Mouse (Mus musculus): ENCODE measurements at regions not wholly inside any gene's neighbourhood (a gene's known extent, or its start where the extent isn't known, plus 50 kb on each side); places are given as distances from the start of the nearest gene placed in this dataset.
"Not testable (repeated sequence)": the region's sequence is repeated elsewhere in the genome, so short reads cannot be mapped to it uniquely, and the experiment has no call there.

DNA sequence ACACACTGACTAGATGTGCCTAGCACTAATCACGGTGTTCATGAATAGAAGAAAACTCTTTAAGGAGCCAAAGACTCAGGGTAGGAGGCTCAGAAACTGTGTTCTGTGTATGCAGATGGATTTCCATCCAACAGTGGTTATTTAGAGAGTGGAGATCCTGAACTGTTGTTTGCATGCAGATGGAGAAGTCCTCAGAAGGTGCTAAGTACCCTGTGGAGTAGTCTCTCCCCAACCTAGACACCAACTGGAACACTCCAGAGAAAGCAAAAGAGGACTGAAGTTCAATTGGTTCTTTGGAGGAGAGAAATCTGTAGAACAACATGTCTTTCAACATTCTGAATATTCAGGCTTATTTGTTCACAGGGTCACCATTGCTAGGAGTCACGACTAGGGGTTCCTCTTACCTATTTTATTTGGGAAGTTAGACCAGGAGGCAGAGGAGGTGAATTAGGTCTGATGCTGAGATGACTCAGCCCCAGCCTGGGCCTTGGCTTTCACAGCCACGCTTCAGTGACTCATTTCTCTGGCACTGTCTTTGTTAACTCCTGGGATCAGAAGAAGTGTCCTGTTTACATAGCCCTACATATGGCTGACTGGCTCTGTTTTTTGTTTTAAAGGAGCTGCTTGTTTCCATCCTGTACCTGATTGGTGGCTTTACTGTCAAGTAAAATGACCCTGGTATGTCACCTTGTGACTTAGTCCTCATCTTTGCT is 742.0 kb downstream of the Kcna4 start:
- DNase-seq (ENCODE audit: low read depth, low spot score), result no peak

GRCm38 (mm10) chr2:108033328-108034182 is 743.1 kb downstream of the Kcna4 start:
- DNase-seq (ENCODE audit: low read depth, low spot score), result no peak

DNA sequence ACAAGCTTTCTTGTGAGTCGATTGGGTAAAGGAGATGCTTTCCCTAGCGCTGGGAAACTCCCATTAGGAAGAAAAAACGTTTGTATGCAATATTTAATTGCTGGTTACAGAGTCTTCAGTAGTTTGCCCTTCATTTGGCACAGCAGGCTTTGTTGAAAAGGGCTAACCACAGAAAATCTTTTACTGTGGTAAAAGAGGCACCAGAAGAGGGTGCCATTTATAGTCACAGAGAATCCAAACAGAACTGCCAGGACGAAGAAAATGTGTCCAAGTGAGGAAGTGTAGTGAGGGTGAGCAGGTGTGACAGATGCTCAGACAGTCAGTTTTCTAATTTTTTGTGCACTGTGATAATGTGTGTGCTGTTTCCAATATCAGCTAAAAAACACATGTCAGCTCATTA is 744.4 kb downstream of the Kcna4 start:
- DNase-seq (ENCODE audit: low read depth, low spot score), result no peak

DNA sequence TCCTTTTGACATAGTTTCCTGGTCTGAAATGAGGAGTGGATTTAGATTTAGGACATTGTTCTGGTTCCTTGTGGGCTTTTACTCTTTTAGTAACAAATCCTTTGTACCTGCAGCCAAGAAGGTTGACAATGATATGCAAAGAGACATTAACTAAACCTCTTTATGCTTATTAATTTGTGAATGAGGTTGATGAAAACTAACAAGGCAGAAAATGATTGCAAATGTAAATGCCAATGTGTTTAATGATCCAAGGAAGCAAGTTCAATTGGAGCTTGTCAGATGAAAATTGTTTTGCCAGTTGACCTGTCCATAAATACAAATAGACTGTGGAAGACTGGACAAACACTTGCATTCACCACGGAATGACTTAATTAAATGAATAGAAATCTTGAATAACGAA is 751.6 kb downstream of the Kcna4 start:
- DNase-seq (ENCODE audit: low read depth, low spot score), result no peak

DNA sequence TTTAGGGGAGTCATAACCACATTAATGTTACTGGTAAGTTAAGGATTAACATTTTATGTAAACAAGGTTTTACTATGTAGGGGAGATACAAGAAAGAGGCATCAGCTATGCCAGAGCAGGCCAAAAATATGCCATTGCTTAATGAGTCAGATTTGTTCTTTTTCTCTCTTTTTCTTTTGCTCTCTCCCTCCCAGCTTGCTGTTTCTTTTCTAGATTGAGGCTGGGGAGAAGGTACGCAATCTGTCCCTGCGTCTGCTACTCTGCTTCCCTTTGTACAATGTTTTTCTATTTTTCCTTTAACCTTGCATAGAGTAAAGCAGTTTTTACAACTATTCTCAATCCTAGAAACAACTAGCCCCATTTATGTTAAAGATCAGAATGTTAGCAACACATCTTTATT is 754.4 kb downstream of the Kcna4 start:
- DNase-seq (ENCODE audit: low read depth, low spot score), result no peak

- DNase-seq (ENCODE audit: low read depth, low spot score), result no peak
Observed at GRCm38 (mm10) chr2:108045997-108046396, 755.6 kb downstream of the Kcna4 start.

- not testable (repeated sequence) for DNase-seq (ENCODE audit: low read depth, low spot score)
Observed at GRCm38 (mm10) chr2:108062751-108063150, 772.3 kb downstream of the Kcna4 start.

DNA sequence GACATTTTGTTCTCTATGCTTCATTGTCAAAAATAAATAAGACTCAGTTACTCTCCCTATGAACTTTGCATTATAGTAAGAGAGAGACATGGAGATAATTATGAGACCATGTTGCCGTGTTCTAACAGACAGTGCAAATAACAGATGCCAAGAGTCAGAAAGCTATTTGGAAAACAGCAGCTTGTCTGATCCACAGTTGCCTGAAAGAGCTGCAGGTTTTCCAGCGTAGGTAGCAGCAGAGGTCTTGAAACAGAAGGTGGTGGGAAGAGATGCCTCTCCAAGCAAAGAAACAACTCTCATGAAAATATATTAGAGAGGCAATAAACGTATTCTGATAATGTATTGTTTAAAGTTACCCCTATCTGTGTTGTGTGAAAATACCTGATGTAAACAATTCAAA is 793.5 kb downstream of the Kcna4 start:
- DNase-seq (ENCODE audit: low read depth, low spot score), result peak; percentile 19

- no peak for DNase-seq (ENCODE audit: low read depth, low spot score)
Observed at GRCm38 (mm10) chr2:108090266-108090665, 799.8 kb downstream of the Kcna4 start.

DNA sequence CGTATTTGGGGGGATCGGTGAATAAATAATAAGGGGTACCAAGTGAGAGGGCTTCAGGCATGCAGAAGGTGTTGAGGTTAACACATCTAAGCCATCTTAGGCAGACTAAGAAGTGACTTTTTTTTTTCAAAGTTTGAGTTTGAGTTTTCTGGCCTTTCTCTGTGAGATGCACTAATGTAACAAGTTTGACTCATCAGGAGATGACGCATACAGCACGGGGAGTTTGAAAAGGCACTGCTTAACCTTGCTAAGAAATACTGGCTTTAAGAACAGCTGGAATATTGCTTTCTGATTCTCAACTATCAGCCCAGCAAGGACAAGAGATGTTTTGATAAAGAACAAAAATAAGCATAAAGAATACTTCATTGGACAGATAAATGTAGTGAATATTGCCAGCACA is 806.6 kb downstream of the Kcna4 start:
- DNase-seq (ENCODE audit: low read depth, low spot score), result no peak

GRCm38 (mm10) chr2:108110140-108110539 is 819.7 kb downstream of the Kcna4 start:
- no peak for DNase-seq (ENCODE audit: low read depth, low spot score)

GRCm38 (mm10) chr2:108145694-108146093 is 855.3 kb downstream of the Kcna4 start:
- no peak for DNase-seq (ENCODE audit: low read depth, low spot score)

- DNase-seq (ENCODE audit: low read depth, low spot score), result no peak
Observed at GRCm38 (mm10) chr2:108148221-108148620, 857.8 kb downstream of the Kcna4 start.

- no peak for DNase-seq (ENCODE audit: low read depth, low spot score)
Observed at GRCm38 (mm10) chr2:108156189-108156588, 865.8 kb downstream of the Kcna4 start.

GRCm38 (mm10) chr2:108157731-108158130 is 867.3 kb downstream of the Kcna4 start:
- DNase-seq (ENCODE audit: low read depth, low spot score), result no peak

DNA sequence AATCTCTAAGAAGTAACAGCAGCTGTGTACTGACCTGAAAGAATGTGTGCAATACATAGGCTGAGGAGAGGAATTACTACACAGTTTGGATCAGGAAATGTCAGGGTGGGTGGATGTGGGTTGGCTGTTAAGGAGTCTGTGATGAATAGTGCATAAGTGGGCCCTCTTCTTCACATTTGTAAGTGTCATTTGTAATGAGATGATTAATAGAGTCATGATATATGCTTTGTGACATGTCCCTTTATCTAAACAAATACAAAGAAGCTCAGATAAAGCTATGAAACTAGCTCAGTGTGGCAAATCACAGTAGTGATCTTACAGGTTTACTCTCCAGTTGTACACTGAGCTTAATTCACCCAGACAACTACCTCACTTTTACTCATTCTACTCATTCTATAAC is 867.9 kb downstream of the Kcna4 start:
- DNase-seq (ENCODE audit: low read depth, low spot score), result no peak

DNA sequence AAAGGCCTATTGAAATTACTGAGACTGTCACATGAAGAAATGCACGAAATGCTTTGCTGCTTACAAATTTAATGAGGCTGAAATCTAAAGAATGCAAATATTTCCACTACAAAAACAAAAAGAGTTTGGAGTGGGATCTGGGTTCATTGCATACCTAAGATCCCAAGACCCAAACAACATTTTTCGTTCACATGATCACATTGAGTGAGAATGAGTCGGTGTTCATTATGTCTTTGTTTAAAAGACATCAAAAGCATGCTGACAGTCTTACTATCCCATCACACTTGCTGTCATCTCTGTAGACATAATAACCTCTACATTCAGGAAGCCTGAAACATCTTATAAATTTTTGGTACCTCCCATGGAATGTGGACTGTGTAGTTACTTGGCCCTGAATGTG is 870.4 kb downstream of the Kcna4 start:
- no peak for DNase-seq (ENCODE audit: low read depth, low spot score)

DNA sequence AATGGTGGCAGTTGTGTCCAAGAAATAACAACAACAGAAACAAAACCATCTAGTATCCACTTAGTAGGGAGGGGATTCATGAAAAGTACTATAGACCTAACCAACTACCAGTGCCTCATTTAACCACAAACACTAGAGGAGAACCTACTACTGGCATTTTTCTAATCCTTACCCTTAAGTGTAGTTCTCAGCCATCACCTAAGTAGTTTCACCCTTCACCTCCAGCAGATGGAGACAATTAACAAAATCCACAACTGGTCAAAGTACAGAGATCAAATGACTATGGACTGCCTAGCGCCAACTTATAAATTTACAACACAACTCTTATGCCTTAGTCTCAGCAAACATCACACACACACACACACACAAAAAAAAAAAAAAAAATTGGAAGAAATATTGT is 874.6 kb downstream of the Kcna4 start:
- no peak for DNase-seq (ENCODE audit: low read depth, low spot score)
